Mouse (Mus musculus) lung, embryonic 15.5 days (tissue): ENCODE results near the gene Gm13272. TPM values are rescaled to one million over a fixed set of nuclear protein-coding genes. Genes with fewer than 3 reads are reported as not detected.

Experiments
- polyA plus RNA-seq: library from polyadenylated mRNA; unstranded; fragments of >200 nt; fragmentation: Nextera tagmentation; extraction: Ambion mirVana; gene quantifications from 2 replicates; pipeline ENCODE4 v1.2.1, GENCODE M21; 2015

Gm13272 gene
- polyA plus RNA-seq, 1 experiment from 2014 or later: 0.39 TPM

Other genes starting within 250 kb of the Gm13272 start
- gene Ifna15, start 221.6 kb upstream of the Gm13272 start, polyA plus RNA-seq: not detected in 2 replicates
- gene Ifna14, start 208.1 kb upstream of the Gm13272 start, polyA plus RNA-seq: not detected in 2 replicates
- gene Ifna9, start 187.5 kb upstream of the Gm13272 start, polyA plus RNA-seq: not detected in 2 replicates
- not detected in 2 replicates for gene Ifna12, start 176.5 kb upstream of the Gm13272 start, polyA plus RNA-seq
- gene C87499, start 145.4 kb upstream of the Gm13272 start, polyA plus RNA-seq: not detected in 2 replicates
- gene Ifna13, start 135.4 kb upstream of the Gm13272 start, polyA plus RNA-seq: not detected in 2 replicates
- not detected in 2 replicates for gene Ifna16, start 102.9 kb upstream of the Gm13272 start, polyA plus RNA-seq
- gene Ifna2, start 95.9 kb upstream of the Gm13272 start, polyA plus RNA-seq: not detected in 2 replicates
- gene Ifnab, start 88.5 kb upstream of the Gm13272 start, polyA plus RNA-seq: not detected in 2 replicates
- 1.1 and 1.7 TPM in 2 replicates for gene Gm26566, start 58.0 kb upstream of the Gm13272 start, polyA plus RNA-seq
- 93.3 and 96.3 TPM in 2 replicates for gene Klhl9, start 57.4 kb upstream of the Gm13272 start, polyA plus RNA-seq
- gene Gm13271, start 25.0 kb upstream of the Gm13272 start, polyA plus RNA-seq: not detected in 2 replicates
- gene Gm13283, start 19.7 kb upstream of the Gm13272 start, polyA plus RNA-seq: 0.21 and 0.68 TPM in 2 replicates
- 0.22 and 0.74 TPM in 2 replicates for gene Gm13290, start 6.0 kb upstream of the Gm13272 start, polyA plus RNA-seq
- not detected in 2 replicates for gene Gm13289, start 2.9 kb upstream of the Gm13272 start, polyA plus RNA-seq
- 0.66 TPM in 1 of 2 replicates, not detected in the other for gene Ifnz, start 2.3 kb downstream of the Gm13272 start, polyA plus RNA-seq
- not detected in 2 replicates for gene Gm13276, start 5.9 kb downstream of the Gm13272 start, polyA plus RNA-seq
- gene Gm13277, start 8.8 kb downstream of the Gm13272 start, polyA plus RNA-seq: not detected in 2 replicates
- gene Gm13278, start 11.7 kb downstream of the Gm13272 start, polyA plus RNA-seq: not detected in 2 replicates
- gene Gm13275, start 14.6 kb downstream of the Gm13272 start, polyA plus RNA-seq: not detected in 2 replicates
- gene Gm13279, start 17.5 kb downstream of the Gm13272 start, polyA plus RNA-seq: not detected in 2 replicates
- 1.5 and 1.7 TPM in 2 replicates for gene Gm13285, start 19.8 kb downstream of the Gm13272 start, polyA plus RNA-seq
- gene Gm13287, start 23.4 kb downstream of the Gm13272 start, polyA plus RNA-seq: not detected in 2 replicates
- 0.11 TPM in 1 of 2 replicates, not detected in the other for gene Gm13288, start 25.7 kb downstream of the Gm13272 start, polyA plus RNA-seq
- not detected in 2 replicates for gene Ifna7, start 36.4 kb downstream of the Gm13272 start, polyA plus RNA-seq
- gene Ifna11, start 40.1 kb downstream of the Gm13272 start, polyA plus RNA-seq: not detected in 2 replicates
- not detected in 2 replicates for gene Ifna6, start 47.6 kb downstream of the Gm13272 start, polyA plus RNA-seq
- not detected in 2 replicates for gene Ifna5, start 55.7 kb downstream of the Gm13272 start, polyA plus RNA-seq
- not detected in 2 replicates for gene Ifna4, start 62.0 kb downstream of the Gm13272 start, polyA plus RNA-seq
- gene Ifna1, start 70.2 kb downstream of the Gm13272 start, polyA plus RNA-seq: not detected in 2 replicates
- gene Ifne, start 100.4 kb downstream of the Gm13272 start, polyA plus RNA-seq: not detected in 2 replicates